Mouse (Mus musculus) neural tube, embryonic 13.5 days (tissue): Measurements from ENCODE around the gene Mapk1ip1. TPM values are rescaled to one million over a fixed set of nuclear protein-coding genes. Genes with fewer than 3 reads are reported as not detected.

Experiments used
- ATAC-seq: fragments of 200-750 bp; cut with Nextera tagmentation; 2 replicates; pipeline ENCODE4 v1.8.0; 2017; ENCODE audit warnings: low read depth, mild to moderate bottlenecking, moderate TSS enrichment, moderate library complexity
- H3K27ac ChIP-seq: fragments of 300-500 bp; sonication (generic); replicated peaks from 2 replicates; pipeline ENCODE4 v1.5.1; 2015; ENCODE audit warnings: moderate library complexity, mild to moderate bottlenecking, inconsistent platforms
- H3K27me3 ChIP-seq: fragments of 300-500 bp; sonication (generic); 2 replicates; pipeline ENCODE4 v1.6.1; 2015; ENCODE audit warnings: mild to moderate bottlenecking, inconsistent platforms
- H3K36me3 ChIP-seq: fragments of 300-500 bp; sonication (generic); 2 replicates; pipeline ENCODE4 v1.6.1; 2015; ENCODE audit warnings: mild to moderate bottlenecking, inconsistent platforms
- H3K4me1 ChIP-seq: fragments of 300-500 bp; sonication (generic); replicated peaks from 2 replicates; pipeline ENCODE4 v1.6.1; 2015; ENCODE audit warnings: inconsistent platforms
- H3K4me2 ChIP-seq: fragments of 300-500 bp; sonication (generic); 2 replicates; pipeline ENCODE4 v1.6.1; 2015; ENCODE audit warnings: inconsistent platforms, mild to moderate bottlenecking, moderate library complexity
- H3K4me3 ChIP-seq: fragments of 300-500 bp; sonication (generic); 2 replicates; pipeline ENCODE4 v1.5.1; 2015; ENCODE audit warnings: mild to moderate bottlenecking, inconsistent platforms
- H3K9ac ChIP-seq: fragments of 300-500 bp; sonication (generic); 2 replicates; pipeline ENCODE4 v1.6.1; 2015; ENCODE audit warnings: moderate library complexity, mild to moderate bottlenecking, inconsistent platforms
- H3K9me3 ChIP-seq: fragments of 300-500 bp; sonication (generic); 2 replicates; pipeline ENCODE4 v1.6.1; 2016; ENCODE audit warnings: inconsistent platforms
- WGBS: fragments of 180-500 bp; shearing (Covaris S2); methylation state at CpG from one replicate; pipeline ENCODE4 v1.1.7; 2015; 5-methylcytosine and 5-hydroxymethylcytosine counted together
- polyA plus RNA-seq: library from polyadenylated mRNA; unstranded; fragments of >200 nt; fragmentation: Nextera tagmentation; extraction: Ambion mirVana; gene quantifications from 2 replicates; pipeline ENCODE4 v1.2.1, GENCODE M21; 2015

Gene Mapk1ip1
- polyA plus RNA-seq, 1 experiment from 2014 or later = 35.5 TPM

- 88% methylated on average over 19 of the region's 19 CpGs for WGBS
- Histone ChIP-seq H3K9me3 (no peaks in the 10 kb centered on the region), H3K36me3 (no peaks in the 10 kb centered on the region), H3K27ac (no peak overlapping the region), H3K4me1 (no peaks in the 10 kb centered on the region), H3K27me3 (no peaks in the 10 kb centered on the region), H3K9ac (no peak overlapping the region), H3K4me2 (no peak overlapping the region), H3K4me3 (no peak overlapping the region)
- ATAC-seq = no peak
Measured at GRCm38 (mm10) chr7:138824995-138825756, 20.9 kb downstream of the Mapk1ip1 start.

GRCm38 (mm10) chr7:138824423-138824822 lies 21.6 kb downstream of the Mapk1ip1 start:
- H3K9me3 ChIP-seq = no peaks in the 10 kb centered on the region
- no peak for ATAC-seq
- no peaks in the 10 kb centered on the region for H3K27me3 ChIP-seq
- H3K4me1 ChIP-seq = no peaks in the 10 kb centered on the region
- H3K4me2 ChIP-seq = no peak overlapping the region
- H3K4me3 ChIP-seq = no peak overlapping the region
- no peak overlapping the region for H3K27ac ChIP-seq
- WGBS = 83% methylated on average over 6 of the region's 6 CpGs
- H3K36me3 ChIP-seq = no peaks in the 10 kb centered on the region
- no peak overlapping the region for H3K9ac ChIP-seq

- Histone ChIP-seq H3K27ac (no peak overlapping the region), H3K4me1 (peaks cover 14% of the 10 kb centered on the region), H3K9ac (no peak overlapping the region), H3K4me2 (no peak overlapping the region), H3K9me3 (no peaks in the 10 kb centered on the region), H3K27me3 (no peaks in the 10 kb centered on the region), H3K36me3 (no peaks in the 10 kb centered on the region), H3K4me3 (no peak overlapping the region)
- 56% methylated on average over 4 of the region's 4 CpGs for WGBS
- no peak for ATAC-seq
Measured at GRCm38 (mm10) chr7:138818314-138818713, 27.8 kb downstream of the Mapk1ip1 start.

DNA sequence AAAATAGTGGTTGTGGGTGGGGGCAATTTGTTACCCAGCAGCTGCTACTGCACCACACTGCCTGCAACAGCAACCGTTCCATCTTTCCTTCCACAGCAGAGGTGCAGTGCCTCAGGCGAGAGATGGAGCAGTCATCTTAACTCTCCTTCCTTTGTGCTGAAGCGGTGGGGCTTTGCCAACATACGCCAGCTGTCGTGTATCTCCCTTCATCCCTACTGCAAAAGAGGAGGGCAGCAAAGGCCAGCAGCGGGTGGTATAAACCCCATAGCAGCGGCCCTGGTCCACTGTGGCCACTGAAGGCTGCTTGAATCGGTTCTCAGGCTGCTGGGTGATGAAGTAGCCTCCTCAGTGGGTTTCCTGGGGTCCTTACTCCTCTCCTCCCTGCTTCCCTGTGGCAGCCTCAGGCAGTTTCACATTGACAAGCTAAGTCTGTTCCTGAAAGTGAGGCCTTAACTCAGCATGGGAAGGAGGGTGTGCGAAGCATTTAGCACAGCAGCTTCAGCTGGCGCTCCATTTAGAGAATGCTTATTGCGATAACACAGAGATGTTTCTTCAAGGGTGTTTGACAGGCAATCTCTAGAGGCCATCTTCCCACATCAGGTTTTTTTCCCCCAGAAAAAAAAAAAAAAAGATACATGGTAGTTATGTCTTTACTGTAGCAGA lies 32.7 kb downstream of the Mapk1ip1 start:
- peak overlapping the region; percentile 83 for H3K27ac ChIP-seq
- WGBS = 48% methylated on average over 11 of the region's 11 CpGs
- H3K4me1 ChIP-seq = peaks cover 25% of the 10 kb centered on the region
- H3K9ac ChIP-seq = peak overlapping the region; percentile 49
- no peak overlapping the region for H3K4me3 ChIP-seq
- H3K9me3 ChIP-seq = no peaks in the 10 kb centered on the region
- H3K36me3 ChIP-seq = no peaks in the 10 kb centered on the region
- no peak overlapping the region for H3K4me2 ChIP-seq
- peak; percentile 61 for ATAC-seq
- H3K27me3 ChIP-seq = no peaks in the 10 kb centered on the region

- H3K4me2 ChIP-seq = no peak overlapping the region
- WGBS = 88% methylated on average over 3 of the region's 3 CpGs
- no peak overlapping the region for H3K27ac ChIP-seq
- H3K27me3 ChIP-seq = no peaks in the 10 kb centered on the region
- H3K36me3 ChIP-seq = no peaks in the 10 kb centered on the region
- H3K4me3 ChIP-seq = no peak overlapping the region
- no peaks in the 10 kb centered on the region for H3K4me1 ChIP-seq
- no peak overlapping the region for H3K9ac ChIP-seq
- peaks cover 20% of the 10 kb centered on the region for H3K9me3 ChIP-seq
- ATAC-seq = no peak
Measured at GRCm38 (mm10) chr7:138807146-138807545, 38.9 kb downstream of the Mapk1ip1 start.

GRCm38 (mm10) chr7:138803386-138803785 lies 42.7 kb downstream of the Mapk1ip1 start:
- peaks cover 20% of the 10 kb centered on the region for H3K9me3 ChIP-seq
- H3K4me3 ChIP-seq = no peak overlapping the region
- H3K27ac ChIP-seq = no peak overlapping the region
- no peaks in the 10 kb centered on the region for H3K36me3 ChIP-seq
- no peak overlapping the region for H3K9ac ChIP-seq
- H3K4me1 ChIP-seq = no peaks in the 10 kb centered on the region
- WGBS = 59% methylated on average over 4 of the region's 4 CpGs
- H3K27me3 ChIP-seq = no peaks in the 10 kb centered on the region
- ATAC-seq = no peak
- no peak overlapping the region for H3K4me2 ChIP-seq

DNA sequence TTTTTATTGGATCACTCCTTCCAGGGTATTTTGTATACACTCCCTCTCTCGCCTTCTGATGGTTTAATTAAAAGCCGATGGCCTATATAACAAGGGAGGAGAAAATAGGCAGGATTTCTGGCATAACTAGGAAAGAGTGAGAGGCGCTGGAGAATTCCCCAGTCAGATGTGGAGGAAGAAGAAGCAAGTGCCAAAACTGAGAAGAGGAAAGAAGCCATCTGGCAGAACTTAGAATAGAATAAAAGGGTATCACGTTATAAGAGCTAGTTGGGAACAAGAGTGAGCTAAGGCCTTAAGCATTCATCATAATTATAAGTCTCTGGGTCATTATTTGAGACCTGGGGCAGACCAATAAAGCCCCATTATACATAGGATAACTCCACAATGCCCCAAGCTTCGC lies 58.0 kb downstream of the Mapk1ip1 start:
- Histone ChIP-seq H3K4me2 (no peak overlapping the region), H3K9ac (no peak overlapping the region), H3K36me3 (no peaks in the 10 kb centered on the region), H3K4me3 (no peak overlapping the region), H3K27me3 (no peaks in the 10 kb centered on the region), H3K4me1 (no peaks in the 10 kb centered on the region), H3K9me3 (no peaks in the 10 kb centered on the region), H3K27ac (no peak overlapping the region)
- 77% methylated on average over 5 of the region's 5 CpGs for WGBS
- ATAC-seq = no peak

Other genes starting within 250 kb of the Mapk1ip1 start
- gene Ppp2r2d, start 194 bp downstream of the Mapk1ip1 start, polyA plus RNA-seq = 84.9 and 87.4 TPM in 2 replicates
- 103 and 106 TPM in 2 replicates for gene Bnip3, start 63.2 kb upstream of the Mapk1ip1 start, polyA plus RNA-seq
- gene Jakmip3, start 94.5 kb upstream of the Mapk1ip1 start, polyA plus RNA-seq = 5.0 and 5.1 TPM in 2 replicates
- gene Dpysl4, start 239.7 kb upstream of the Mapk1ip1 start, polyA plus RNA-seq = 315 and 316 TPM in 2 replicates